Mouse (Mus musculus) liver, postnatal 0 days (tissue): ENCODE data around the gene Tmco1.

Experiments used
- CTCF ChIP-seq: sonication (generic); IDR thresholded peaks from 2 replicates; pipeline ENCODE4 v1.5.1; 2016; ENCODE audit warnings: antibody characterized with exemption, low read depth
- EP300 ChIP-seq: IDR thresholded peaks from 2 replicates; pipeline ENCODE4 v1.6.1; 2016; ENCODE audit warnings: antibody characterized with exemption, low read depth, mild to moderate bottlenecking

DNA sequence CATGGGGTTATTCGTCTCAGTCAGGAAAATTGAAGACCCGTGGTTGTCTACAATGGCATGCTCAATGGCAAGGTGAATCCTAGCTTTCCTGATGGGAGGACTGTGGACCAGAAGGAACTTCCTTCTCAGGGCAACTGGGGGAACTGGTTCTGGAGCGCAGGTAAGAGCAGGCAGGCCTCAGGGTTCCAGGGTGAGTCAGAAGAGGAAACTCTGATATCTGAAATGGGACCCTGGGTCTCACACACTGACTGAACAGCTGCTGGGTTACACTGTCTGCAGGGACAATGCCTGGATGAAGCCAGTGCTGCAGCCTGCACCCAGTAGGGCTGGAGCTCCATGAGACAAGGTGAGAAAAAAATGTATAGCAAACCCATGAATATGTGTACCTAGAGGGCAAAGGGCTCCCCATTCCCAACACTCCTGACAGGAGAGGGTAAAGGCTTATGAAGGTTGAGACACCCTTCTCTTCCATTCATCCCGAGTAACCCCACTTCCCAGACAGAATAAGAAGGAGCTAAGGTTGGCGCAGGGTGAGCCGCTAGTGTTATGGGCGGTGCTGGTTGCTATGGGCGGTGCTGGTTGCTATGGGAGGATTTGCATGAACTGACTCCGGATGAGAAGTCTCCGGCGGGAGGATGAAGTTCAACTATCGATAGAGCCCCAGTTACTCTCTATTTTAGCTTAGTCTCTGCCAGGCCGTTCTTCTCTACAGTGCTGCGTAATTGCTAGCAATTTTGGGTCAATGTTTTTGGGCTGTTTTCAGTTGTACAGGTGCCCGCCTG lies 66.0 kb downstream of the Tmco1 start:
- TF ChIP-seq CTCF (no peak), EP300 (no peak)
